Mouse (Mus musculus) brain, embryonic 14.5 days (tissue): ENCODE measurements at regions not wholly inside any gene's neighbourhood (a gene's known extent, or its start where the extent isn't known, plus 50 kb on each side); places are given as distances from the start of the nearest gene placed in this dataset.

Experiments used
- CTCF ChIP-seq: fragments of 200-500 bp; IDR thresholded peaks from 2 replicates; pipeline ENCODE4 v1.5.1; 2012; ENCODE audit warnings: inconsistent platforms, mild to moderate bottlenecking, moderate library complexity, borderline replicate concordance; ENCODE audit not compliant: insufficient read depth, insufficient read length; ENCODE audit errors: extremely low read depth
- POLR2A ChIP-seq: fragments of 200-500 bp; IDR thresholded peaks from 2 replicates; pipeline ENCODE4 v1.6.1; 2012; ENCODE audit warnings: mild to moderate bottlenecking, inconsistent platforms, borderline replicate concordance; ENCODE audit not compliant: poor library complexity, insufficient read depth, insufficient read length, severe bottlenecking; ENCODE audit errors: extremely low read depth

- TF ChIP-seq POLR2A (no peak), CTCF (no peak)
Observed at GRCm38 (mm10) chr2:137493600-137493999, 377.2 kb upstream of the Jag1 start.
